Mouse (Mus musculus): ENCODE data around the gene Angptl2. TPM values are rescaled to one million over a fixed set of nuclear protein-coding genes. Genes with fewer than 3 reads are reported as not detected.

Angptl2 gene
- polyA plus RNA-seq, 1 experiment from 2014 or later: 33.8 TPM

DNA sequence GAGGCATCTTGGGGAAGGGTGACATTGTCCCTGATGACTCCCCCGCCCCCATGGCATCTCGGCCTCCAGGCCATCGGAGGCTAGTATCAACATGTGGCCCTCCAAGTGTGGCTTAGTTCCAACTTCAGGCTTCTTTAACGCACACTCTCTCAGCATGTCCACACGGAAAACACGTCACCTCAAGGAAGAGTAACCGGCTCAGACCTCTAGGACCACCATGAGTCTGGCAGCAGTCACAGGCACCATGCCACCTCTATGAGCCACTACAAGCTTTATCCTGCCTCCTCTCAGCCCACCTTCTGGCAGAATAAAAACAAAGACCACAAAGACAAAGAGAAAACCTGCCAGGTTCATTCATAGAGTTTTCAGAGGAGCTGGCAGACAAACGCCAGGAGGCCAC lies 74.6 kb downstream of the Angptl2 start:
- Histone ChIP-seq H3K4me2 (replicated peaks; ENCODE audit: low read depth, low read length) (no peak overlapping the region), H3K4me1 (ENCODE audit: insufficient read depth, low read depth, low read length) (no peaks in the 10 kb centered on the region), H3K36me3 (ENCODE audit: insufficient read depth, low read length) (no peaks in the 10 kb centered on the region), H3K9ac (replicated peaks; ENCODE audit: low read depth) (no peak overlapping the region), H3K27me3 (replicated peaks; ENCODE audit: insufficient read depth, low read length) (no peaks in the 10 kb centered on the region), H3K9me3 (ENCODE audit: low read length) (no peaks in the 10 kb centered on the region; the same call in 1 of the 2 replicates), H3K27ac (ENCODE audit: low read length) (no peak overlapping the region), H3K4me3 (ENCODE audit: low read depth, low read length) (no peak overlapping the region)
- TF ChIP-seq CTCF (IDR thresholded peaks at IDR 0.05) (no peak), EP300 (IDR thresholded peaks at IDR 0.05) (no peak)
- no peak for DNase-seq (ENCODE audit: low spot score)
- whole genome bisulfite sequencing: 85% methylated on average over 8 of the region's 8 CpGs
- ATAC-seq: no peak

DNA sequence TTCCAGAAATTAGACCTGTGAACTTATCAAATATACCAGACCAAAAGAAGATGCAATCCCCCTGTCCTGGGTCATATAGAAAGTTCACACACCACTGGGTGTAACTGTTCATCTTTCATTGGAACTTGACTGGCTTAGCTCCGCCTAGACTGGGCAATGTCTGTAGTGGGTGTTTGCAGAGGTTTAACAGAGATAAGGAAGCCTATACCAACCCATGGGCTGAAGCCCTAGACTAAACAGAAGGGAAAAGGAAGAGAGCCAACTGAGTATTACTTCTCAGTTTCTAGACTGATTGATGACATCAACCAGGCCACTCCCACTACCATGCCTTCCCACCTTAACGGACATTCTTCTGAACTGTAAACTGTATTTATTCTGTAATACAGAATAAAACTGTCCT lies 76.2 kb downstream of the Angptl2 start:
- H3K27ac ChIP-seq (ENCODE audit: low read length): no peak overlapping the region
- TF ChIP-seq EP300 (IDR thresholded peaks at IDR 0.05): no peak
- no peak for TF ChIP-seq CTCF (IDR thresholded peaks at IDR 0.05)
- no peaks in the 10 kb centered on the region for H3K36me3 ChIP-seq (ENCODE audit: insufficient read depth, low read length)
- H3K27me3 ChIP-seq (replicated peaks; ENCODE audit: insufficient read depth, low read length): no peaks in the 10 kb centered on the region
- H3K4me2 ChIP-seq (replicated peaks; ENCODE audit: low read depth, low read length): no peak overlapping the region
- no peaks in the 10 kb centered on the region for H3K4me1 ChIP-seq (ENCODE audit: insufficient read depth, low read depth, low read length)
- no peak overlapping the region for H3K9ac ChIP-seq (replicated peaks; ENCODE audit: low read depth)
- H3K9me3 ChIP-seq (ENCODE audit: low read length): no peaks in the 10 kb centered on the region; the same call in 1 of the 2 replicates
- DNase-seq (ENCODE audit: low spot score) (no peak), ATAC-seq (no peak; the same call in 1 of the 2 replicates)
- 41% methylated on average over 2 of the region's 2 CpGs for WGBS
- H3K4me3 ChIP-seq (ENCODE audit: low read depth, low read length): no peak overlapping the region

GRCm38 (mm10) chr2:33295115-33295514 lies 79.2 kb downstream of the Angptl2 start:
- 72% methylated on average over 5 of the region's 5 CpGs for WGBS
- no peak overlapping the region for H3K27ac ChIP-seq (ENCODE audit: low read length)

More at GRCm38 (mm10) chr2:33295115-33295514, 79.2 kb downstream of the Angptl2 start:
- H3K4me2 ChIP-seq (replicated peaks; ENCODE audit: low read depth, low read length): no peak overlapping the region
- ATAC-seq (no peak), DNase-seq (ENCODE audit: low spot score) (no peak)
- no peaks in the 10 kb centered on the region for H3K36me3 ChIP-seq (ENCODE audit: insufficient read depth, low read length)
- H3K4me1 ChIP-seq (ENCODE audit: insufficient read depth, low read depth, low read length): no peaks in the 10 kb centered on the region
- no peaks in the 10 kb centered on the region for H3K9me3 ChIP-seq (ENCODE audit: low read length)
- H3K27me3 ChIP-seq (replicated peaks; ENCODE audit: insufficient read depth, low read length): no peaks in the 10 kb centered on the region
- no peak for TF ChIP-seq CTCF (IDR thresholded peaks at IDR 0.05)
- no peak for TF ChIP-seq EP300 (IDR thresholded peaks at IDR 0.05)
- H3K9ac ChIP-seq (replicated peaks; ENCODE audit: low read depth): no peak overlapping the region
- no peak overlapping the region for H3K4me3 ChIP-seq (ENCODE audit: low read depth, low read length)

Other genes starting within 250 kb of the Angptl2 start
- gene Slc2a8, start 234.0 kb upstream of the Angptl2 start, polyA plus RNA-seq (2015; fragmentation: Nextera tagmentation; extraction: Ambion mirVana): 19.5 and 20.1 TPM in 2 replicates
- gene Garnl3, start 84.4 kb upstream of the Angptl2 start, polyA plus RNA-seq (2015; fragmentation: Nextera tagmentation; extraction: Ambion mirVana): 5.9 and 8.5 TPM in 2 replicates
- 1.8 and 2.2 TPM in 2 replicates for gene Ralgps1, start 155.4 kb downstream of the Angptl2 start, polyA plus RNA-seq (2015; fragmentation: Nextera tagmentation; extraction: Ambion mirVana)
- 4.5 and 4.9 TPM in 2 replicates for gene Zbtb34, start 215.3 kb downstream of the Angptl2 start, polyA plus RNA-seq (2015; fragmentation: Nextera tagmentation; extraction: Ambion mirVana)

Data from lung, postnatal 0 days (tissue).